ENCODE assay signal across 31 mouse cellular contexts in genomic region chr5:104330088-104330487, GRCm38 (mm10). TPM values are rescaled to one million over a fixed set of nuclear protein-coding genes. Genes with fewer than 3 reads are reported as not detected.
"Had no signal": no experiment of that assay in that cellular context is flagged by ENCODE, and none has a peak within 500 bp of the region (broad histone marks: within the 10 kb centered on the region; RNA-seq: fewer than 3 reads in every experiment).

No protein-coding gene starts in this region.

- DNase-seq: forebrain, postnatal 0 days; gastrocnemius, postnatal 14 days; gastrocnemius, postnatal 36 days; heart, adult 18-20 months; heart, postnatal 14 days; heart, postnatal 36 days; kidney, adult 11 months; kidney, adult 2 months; kidney, adult 9 months; kidney, postnatal 10 days; kidney, postnatal 25 days; kidney, postnatal 4 days; liver had no signal

- H3K27me3 ChIP-seq: heart, embryonic 13.5 days; heart, embryonic 15.5 days; hindbrain, embryonic 13.5 days; hindbrain, embryonic 15.5 days had no signal

- H3K9me3 ChIP-seq: heart, embryonic 13.5 days; heart, embryonic 15.5 days; hindbrain, embryonic 13.5 days; hindbrain, embryonic 15.5 days; limb, embryonic 10.5 days had no signal

- H3K9ac ChIP-seq: forebrain, postnatal 0 days; heart, embryonic 13.5 days; heart, embryonic 15.5 days; hindbrain, embryonic 13.5 days; hindbrain, embryonic 15.5 days; limb, embryonic 12.5 days had no signal

- H3K27ac ChIP-seq: heart, embryonic 13.5 days; heart, embryonic 15.5 days; hindbrain, embryonic 13.5 days; hindbrain, embryonic 15.5 days; hindbrain, postnatal 0 days; layer of hippocampus, adult 2 months; left cerebral cortex, adult 2 months; limb, embryonic 10.5 days; limb, embryonic 12.5 days had no signal

- ATAC-seq: forebrain, postnatal 0 days; hindbrain, postnatal 0 days; intestine, embryonic 16.5 days had no signal

- H3K4me1 ChIP-seq: hindbrain, embryonic 13.5 days; hindbrain, embryonic 15.5 days; limb, embryonic 12.5 days had no signal

- H3K4me2 ChIP-seq: heart, embryonic 11.5 days; heart, embryonic 13.5 days; heart, embryonic 15.5 days; hindbrain, embryonic 13.5 days; hindbrain, embryonic 15.5 days; limb, embryonic 12.5 days; liver, embryonic 11.5 days had no signal

- H3K4me3 ChIP-seq: heart, embryonic 13.5 days; heart, embryonic 15.5 days; hindbrain, embryonic 13.5 days; hindbrain, embryonic 15.5 days; layer of hippocampus, adult 2 months; left cerebral cortex, adult 2 months; limb, embryonic 10.5 days; limb, embryonic 12.5 days had no signal

- H3K36me3 ChIP-seq: heart, embryonic 13.5 days; heart, embryonic 15.5 days; hindbrain, embryonic 13.5 days; hindbrain, embryonic 15.5 days; limb, embryonic 10.5 days; limb, embryonic 12.5 days had no signal

RNA-seq across cellular contexts. Expression of gene Mepe, which starts 5.0 kb away (rescaled TPM):
- polyA plus RNA-seq: forebrain, postnatal 0 days; frontal cortex, adult 2 months; gonadal fat pad, adult 2 months; heart, embryonic 11.5 days; heart, embryonic 13.5 days; heart, embryonic 15.5 days; heart, postnatal 0 days; hindbrain, embryonic 13.5 days; hindbrain, embryonic 15.5 days; hindbrain, postnatal 0 days; intestine, embryonic 14.5 days; intestine, embryonic 16.5 days; kidney, adult 2 months; kidney, embryonic 16.5 days; limb, embryonic 10.5 days; limb, embryonic 12.5 days; limb, embryonic 14.5 days; liver, embryonic 11.5 days had no signal

RNA-seq across cellular contexts. Expression of gene Ibsp, which starts 31.1 kb away (rescaled TPM):
- polyA plus RNA-seq: gonadal fat pad, adult 2 months; heart, embryonic 11.5 days; heart, postnatal 0 days; kidney, adult 2 months; limb, embryonic 10.5 days; limb, embryonic 12.5 days; liver, embryonic 11.5 days had no signal
